Mouse (Mus musculus) cerebellum, postnatal 10 days (tissue): ENCODE data around the gene Il1f10.
A peak's percentile ranks its signal among the peaks of the same experiment; 100 is the strongest.

Experiments
- DNase-seq, 2 experiments: peaks; one replicate each; pipeline ENCODE4 v3.0.0; 2021; ENCODE audit warnings: mixed read lengths in 2 of 2

The Il1f10 gene

DNA sequence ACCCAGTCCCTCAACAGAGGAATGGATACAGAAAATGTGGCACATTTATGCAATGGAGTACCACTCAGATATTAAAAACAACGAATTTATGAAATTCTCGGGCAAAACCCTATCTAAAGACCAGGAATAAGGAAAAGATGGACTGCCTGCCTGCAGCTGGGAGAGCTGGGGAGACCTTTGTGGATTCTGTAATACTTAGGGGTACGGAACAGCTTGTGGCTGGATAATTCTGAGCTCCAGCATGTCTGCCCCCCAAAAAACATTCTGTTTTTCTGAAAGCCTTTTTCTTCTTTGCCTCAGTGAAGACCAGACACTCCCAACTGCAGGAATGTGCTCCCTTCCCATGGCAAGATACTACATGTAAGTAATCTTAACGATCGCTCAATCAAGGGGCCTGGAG lies at the start of gene Il1f10:
Il1f10 (plus strand) TSS at position 301 of the 400 bp plus-strand sequence.
- no peak for DNase-seq

DNA sequence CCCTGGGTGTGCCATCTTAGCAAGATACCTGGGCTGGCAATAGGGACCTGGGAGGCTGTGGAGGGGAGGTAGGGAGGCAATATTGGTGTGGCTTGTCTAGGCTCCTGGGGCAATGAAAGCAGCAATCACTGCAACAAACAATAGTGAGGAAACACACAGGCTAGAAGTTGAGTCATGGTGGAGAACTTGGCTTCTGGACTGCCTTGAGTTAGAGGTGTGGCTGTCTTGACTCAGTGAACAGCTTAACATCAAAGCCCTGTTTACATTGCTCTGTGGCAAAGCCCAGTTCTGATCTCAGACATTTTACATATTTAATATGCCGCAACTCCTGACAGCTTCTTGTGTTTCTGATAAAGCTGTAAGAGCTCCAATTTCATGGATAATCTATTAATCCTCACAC lies 23.5 kb upstream of the Il1f10 start:
- no peak for DNase-seq

GRCm38 (mm10) chr2:24273619-24274018 lies 17.4 kb upstream of the Il1f10 start:
- DNase-seq = no peak

- no peak for DNase-seq
These were observed 15.8 kb upstream of the Il1f10 start for GRCm38 (mm10) chr2:24275146-24275545.

- no peak for DNase-seq
These were observed 14.3 kb upstream of the Il1f10 start, which contains the start of gene Il1f5 for GRCm38 (mm10) chr2:24276654-24277053. Gene Il1f5, plus strand, starts transcription at chr2:24276954.

DNA sequence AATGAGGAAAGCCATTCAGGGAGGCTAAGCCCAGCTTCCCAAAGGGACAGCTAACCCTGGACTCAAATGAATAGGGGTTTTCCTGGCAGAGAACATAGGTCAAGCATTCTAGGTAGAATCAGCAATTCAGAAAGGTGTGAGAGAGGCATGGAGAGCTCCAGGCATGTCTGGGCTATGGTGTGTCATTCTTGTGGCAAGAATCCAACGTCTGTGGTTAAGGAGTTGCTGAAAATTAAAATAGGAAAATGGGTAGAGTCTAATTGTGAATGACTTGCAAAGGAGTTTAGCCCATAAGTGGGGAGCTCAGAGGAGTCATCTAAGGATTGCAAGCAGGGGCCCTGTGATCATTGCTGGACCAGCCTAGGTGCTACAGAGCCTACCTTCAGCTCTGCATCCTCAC lies 3.6 kb downstream of the Il1f10 start:
- no peak for DNase-seq

DNA sequence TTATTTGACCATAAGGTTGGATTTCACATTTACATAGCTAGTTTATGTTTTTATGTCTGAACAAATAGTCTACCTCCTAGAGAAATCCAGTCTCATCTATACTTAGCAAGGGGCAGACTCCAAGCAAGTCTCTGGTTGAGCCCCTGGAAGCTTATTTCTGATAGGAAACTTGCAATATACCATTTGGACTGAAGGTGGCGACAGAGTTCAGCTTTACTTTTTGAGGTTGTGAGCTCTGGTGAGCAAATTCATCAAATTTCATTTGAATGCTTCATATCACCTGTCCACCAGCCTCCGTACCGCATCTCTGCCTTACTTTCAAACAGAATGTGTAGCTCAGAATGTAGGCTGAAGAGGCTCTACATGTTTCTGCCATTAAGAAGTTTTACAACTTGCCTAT lies 5.8 kb downstream of the Il1f10 start:
- DNase-seq = peak; percentile 69 to 78

GRCm38 (mm10) chr2:24311302-24312001 lies 20.5 kb downstream of the Il1f10 start:
- no peak for DNase-seq

GRCm38 (mm10) chr2:24316919-24317318 lies 25.9 kb downstream of the Il1f10 start:
- no peak for DNase-seq

DNA sequence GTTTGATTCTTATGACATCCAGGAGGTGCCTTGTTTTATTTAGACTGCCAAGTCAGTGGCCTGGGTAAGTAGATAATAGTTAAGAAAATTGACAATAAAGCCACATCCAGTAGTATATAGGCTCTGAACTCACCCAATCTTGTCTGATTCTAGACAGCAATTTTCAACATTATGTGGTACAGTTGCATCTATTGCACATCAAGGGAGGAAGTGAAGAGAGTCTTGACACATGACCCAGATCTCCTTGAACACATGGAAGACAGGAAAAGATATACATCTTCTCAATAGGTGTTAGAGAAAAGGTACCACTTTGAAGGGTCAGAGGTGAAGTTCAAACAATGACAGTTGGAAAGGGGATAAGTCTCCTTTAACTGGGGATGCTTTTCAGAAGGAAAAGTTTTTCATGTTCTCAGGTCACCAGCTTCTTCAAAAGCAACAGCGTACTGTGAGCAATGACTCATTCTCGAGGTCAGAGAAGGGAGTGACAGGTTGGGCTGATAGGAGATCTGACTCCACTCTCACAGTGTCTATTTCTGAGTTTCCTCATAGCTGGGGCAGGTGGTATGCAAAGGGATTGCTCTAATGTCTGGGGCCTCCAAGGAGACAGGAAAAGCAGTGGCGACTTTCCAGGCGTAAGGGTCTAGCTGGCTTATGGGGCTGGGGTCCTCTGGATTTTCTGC lies 27.1 kb downstream of the Il1f10 start:
- no peak for DNase-seq

GRCm38 (mm10) chr2:24335333-24335732 lies 44.3 kb downstream of the Il1f10 start:
- DNase-seq = no peak

GRCm38 (mm10) chr2:24336545-24336944 lies 45.5 kb downstream of the Il1f10 start, which contains the start of gene Il1rn:
Gene Il1rn, plus strand, starts transcription at chr2:24336853.
- DNase-seq = no peak

DNA sequence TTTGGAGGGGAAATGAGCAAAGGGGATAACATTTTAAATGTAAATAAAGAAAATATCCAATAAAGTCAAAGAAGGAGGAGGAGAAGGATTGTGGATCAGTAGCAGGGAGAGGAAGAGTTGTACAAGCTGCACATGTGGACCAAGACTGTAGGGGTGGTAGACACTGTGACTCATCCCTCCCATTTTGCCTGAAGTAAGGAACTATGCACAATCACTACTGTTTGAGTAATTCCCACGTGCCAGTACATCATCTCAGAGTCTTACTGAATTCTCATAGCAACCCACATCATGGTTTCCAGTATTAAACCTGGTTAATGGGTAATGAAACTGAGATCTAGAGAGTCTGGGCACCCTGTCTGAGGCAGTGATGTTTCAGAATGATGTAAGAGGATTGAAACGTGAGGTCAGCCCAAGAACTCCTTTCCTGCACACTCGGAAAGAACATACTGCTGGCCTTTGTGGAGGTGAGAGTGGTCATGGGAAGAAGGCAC lies 50.4 kb downstream of the Il1f10 start:
- DNase-seq = no peak
